24 mouse cellular contexts compared by ENCODE assay signal in genomic region chr5:21703708-21704107, GRCm38 (mm10). TPM values are rescaled to one million over a fixed set of nuclear protein-coding genes. Genes with fewer than 3 reads are reported as not detected.
DNase-seq lines count a peak whose midpoint lies in the region; ATAC-seq and TF ChIP-seq lines count a peak whose summit lies in the region.
"Had no signal": no experiment of that assay in that cellular context is flagged by ENCODE, and none has a peak within 500 bp of the region (broad histone marks: within the 10 kb centered on the region; RNA-seq: fewer than 3 reads in every experiment).

No protein-coding gene starts in this region.

- no peak for TF ChIP-seq CTCF in layer of hippocampus, adult 2 months (conservative IDR thresholded peaks at IDR 0.05)
- no peak for TF ChIP-seq CTCF in CH12.LX (conservative IDR thresholded peaks at IDR 0.05 in 1 of 2, IDR thresholded peaks at IDR 0.05 in 1 of 2; ENCODE audit: low read depth in 2 of 2, low read length in 2 of 2)

- H3K27ac ChIP-seq in layer of hippocampus, adult 2 months = peak overlapping the region; percentile 16; the same call in 1 of the 2 replicates
- no peak overlapping the region for H3K27ac ChIP-seq in CH12.LX (ENCODE audit: insufficient read depth, low read depth)
- peak overlapping the region; percentile 74 for H3K27ac ChIP-seq in macrophage
- H3K27ac ChIP-seq: embryonic facial prominence, embryonic 10.5 days; hindbrain, embryonic 12.5 days had no signal

- H3K4me3 ChIP-seq in layer of hippocampus, adult 2 months = no peak overlapping the region
- H3K4me3 ChIP-seq in CH12.LX (replicated peaks in 1 of 3; ENCODE audit: low read depth in 2 of 3, low read length in 2 of 3, poor library complexity in 1 of 3) (no peak overlapping the region), macrophage (ENCODE audit: inconsistent target) (no peak overlapping the region)
- H3K4me3 ChIP-seq: embryonic facial prominence, embryonic 10.5 days; heart, embryonic 13.5 days; hindbrain, embryonic 12.5 days had no signal

- TF ChIP-seq RAD21 in CH12.LX (IDR thresholded peaks at IDR 0.05; ENCODE audit: low read depth, low read length) = no peak

- H3K4me1 ChIP-seq in CH12.LX (ENCODE audit: control insufficient read depth in 1 of 2, insufficient read depth in 2 of 2) = peaks cover 3 to 10% of the 10 kb centered on the region in 2 experiments; a peak in 3 of 4 replicates
- H3K4me1 ChIP-seq: embryonic facial prominence, embryonic 10.5 days; hindbrain, embryonic 12.5 days had no signal

- TF ChIP-seq EP300 in CH12.LX (IDR thresholded peaks at IDR 0.05; ENCODE audit: low read length) = no peak

- H3K9me3 ChIP-seq in CH12.LX (replicated peaks; ENCODE audit: low read length) = no peaks in the 10 kb centered on the region
- H3K9me3 ChIP-seq: heart, embryonic 13.5 days; hindbrain, embryonic 12.5 days had no signal

- H3K9ac ChIP-seq in CH12.LX (ENCODE audit: insufficient read depth, low read depth) = no peak overlapping the region
- H3K9ac ChIP-seq: heart, embryonic 13.5 days; hindbrain, embryonic 12.5 days had no signal

- WGBS in macrophage (ENCODE audit: missing documents) = 100% methylated on average over 3 of the region's 3 CpGs

- H3K4me2 ChIP-seq in CH12.LX (ENCODE audit: insufficient read depth, low read depth, poor library complexity, severe bottlenecking) = no peak overlapping the region
- H3K4me2 ChIP-seq: heart, embryonic 13.5 days; hindbrain, embryonic 12.5 days had no signal

- no peak for DNase-seq in layer of hippocampus, adult 2 months (ENCODE audit: low spot score in 2 of 2)
- no peak for DNase-seq in layer of hippocampus, postnatal 10 days (ENCODE audit: low spot score in 2 of 2)
- DNase-seq in CH12.LX (ENCODE audit: extremely low read depth) (no peak), NIH3T3 (ENCODE audit: low read depth) (peak; percentile 48)
- DNase-seq in urinary bladder, postnatal 14 days (ENCODE audit: low spot score) = no peak
- DNase-seq: adrenal gland, adult 2 months; adrenal gland, postnatal 25 days; B cell, adult 2 months; cerebellum, adult 18-20 months; cerebellum, adult 9-11 months; cerebellum, postnatal 36 days; gastrocnemius, postnatal 36 days; heart, postnatal 4 days; kidney, adult 11 months had no signal

- in situ Hi-C loops in CH12.LX (cut with MboI; ENCODE audit: low pct_ligation_motif_present, low pct_unique_long_range_greater_than_20kb, low sequenced_read_pairs) = no loop called here

- no peaks in the 10 kb centered on the region for H3K27me3 ChIP-seq in CH12.LX (replicated peaks)
- H3K27me3 ChIP-seq: heart, embryonic 13.5 days; hindbrain, embryonic 12.5 days had no signal

- no peak for ATAC-seq in inflammation-experienced regulatory T-cells, adult 6 months
- ATAC-seq: CD4-positive, CD25-positive, alpha-beta regulatory T cell, adult 4 months; forebrain, embryonic 14.5 days; hindbrain, embryonic 16.5 days had no signal

- H3K79me2 ChIP-seq in CH12.LX (replicated peaks; ENCODE audit: control insufficient read depth, extremely low read depth, insufficient read depth, poor library complexity, severe bottlenecking) (no peaks in the 10 kb centered on the region), macrophage (ENCODE audit: inconsistent target) (no peaks in the 10 kb centered on the region)

- dilution Hi-C loops in CH12.LX (cut with MboI; ENCODE audit: extremely low pct_ligation_motif_present, extremely low pct_unique_long_range_greater_than_20kb, low sequenced_read_pairs) = no loop called here

- TF ChIP-seq POLR2A in CH12.LX (IDR thresholded peaks at IDR 0.05; ENCODE audit: low read depth, low read length) = no peak

- no peaks in the 10 kb centered on the region for H3K36me3 ChIP-seq in CH12.LX (replicated peaks in 1 of 2; ENCODE audit: control insufficient read depth in 1 of 2, insufficient read depth in 1 of 2, low read length in 1 of 2)
- H3K36me3 ChIP-seq in macrophage (ENCODE audit: inconsistent target) = no peaks in the 10 kb centered on the region
- H3K36me3 ChIP-seq: embryonic facial prominence, embryonic 10.5 days; heart, embryonic 13.5 days; hindbrain, embryonic 12.5 days had no signal

TF ChIP-seq in CH12.LX, 34 proteins besides CTCF, POLR2A, EP300 and RAD21:
- TF ChIP-seq ZNF384 (IDR thresholded peaks at IDR 0.05; ENCODE audit: low read depth, low read length) = peak; percentile 20; the same call in 1 of the 2 replicates
- no peak for TF ChIP-seq USF2 (conservative IDR thresholded peaks at IDR 0.05; ENCODE audit: low read depth, low read length)

RNA-seq across cellular contexts. Expression of gene Napepld, which starts 2.5 kb away (rescaled TPM):
- total RNA-seq in layer of hippocampus, adult 2 months (2021) = 10 to 100 TPM; 28.4 to 34.7 TPM
- total RNA-seq in layer of hippocampus, postnatal 10 days (2021) = 1 to 10 TPM; 6.6 to 7.1 TPM
- total RNA-seq in CH12.LX (2012; rRNA removed) (1.3 and 1.7 TPM in 2 replicates), CH12.LX (2014; rRNA removed) (1.5 and 1.6 TPM in 2 replicates)
- polyA plus RNA-seq in CH12.LX (2012; ENCODE audit: insufficient read length, low read depth) (1.8 TPM in 2 replicates), macrophage (2018) (3.4 to 6.0 TPM (median 4.8 TPM) in 3 replicates)
- 1 to 10 TPM in 18 of 26 experiments, under 1 TPM in 8; 0.20 to 6.6 (median 1.6) TPM for total RNA-seq in macrophage (2018; cell fraction: chromatin; rRNA removed)
- 1 to 10 TPM; 1.1 to 5.3 (median 4.0) TPM for total RNA-seq in macrophage (2018; cell fraction: cytosol; rRNA removed)
- 1 to 10 TPM in 24 of 26 experiments, under 1 TPM in 2; 0.45 to 7.6 (median 2.5) TPM for total RNA-seq in macrophage (2018; cell fraction: nucleus; rRNA removed)
- 1 to 10 TPM; 2.0 to 3.9 (median 2.6) TPM for polyA plus RNA-seq in inflammation-experienced regulatory T-cells, adult 6 months (2017; shearing (Covaris generic))

RNA-seq across cellular contexts. Expression of gene Pmpcb, which starts 33.2 kb away (rescaled TPM):
- 10 to 100 TPM; 72.9 to 73.9 TPM for total RNA-seq in layer of hippocampus, adult 2 months (2021)
- total RNA-seq in layer of hippocampus, postnatal 10 days (2021) = 10 to 100 TPM; 64.6 to 66.2 TPM
- total RNA-seq in CH12.LX (2012; rRNA removed) = 113 and 121 TPM in 2 replicates
- total RNA-seq in CH12.LX (2014; rRNA removed) = 166 and 184 TPM in 2 replicates
- polyA plus RNA-seq in CH12.LX (2012; ENCODE audit: insufficient read length, low read depth) = 123 and 165 TPM in 2 replicates
- 10 to 100 TPM; 24.0 to 95.9 (median 64.2) TPM for total RNA-seq in macrophage (2018; cell fraction: chromatin; rRNA removed)
- total RNA-seq in macrophage (2018; cell fraction: cytosol; rRNA removed) = 10 to 100 TPM; 35.5 to 49.2 (median 43.0) TPM
- total RNA-seq in macrophage (2018; cell fraction: nucleus; rRNA removed) = 10 to 100 TPM; 27.2 to 75.2 (median 48.5) TPM
- polyA plus RNA-seq in macrophage (2018) = 44.9 to 107 TPM (median 54.7 TPM) in 3 replicates
- 10 to 100 TPM; 79.0 to 84.3 (median 82.6) TPM for polyA plus RNA-seq in inflammation-experienced regulatory T-cells, adult 6 months (2017; shearing (Covaris generic))

RNA-seq across cellular contexts. Expression of gene Armc10, which starts 58.1 kb away (rescaled TPM):
- total RNA-seq in layer of hippocampus, adult 2 months (2021) = 10 to 100 TPM; 20.6 to 23.3 TPM
- 10 to 100 TPM; 25.9 to 32.5 TPM for total RNA-seq in layer of hippocampus, postnatal 10 days (2021)
- total RNA-seq in CH12.LX (2012; rRNA removed) (36.5 and 39.1 TPM in 2 replicates), CH12.LX (2014; rRNA removed) (71.9 and 74.7 TPM in 2 replicates)
- polyA plus RNA-seq in CH12.LX (2012; ENCODE audit: insufficient read length, low read depth) (46.0 and 47.3 TPM in 2 replicates), macrophage (2018) (25.3 to 27.4 TPM (median 26.0 TPM) in 3 replicates)
- 10 to 100 TPM in 23 of 26 experiments, 1 to 10 TPM in 3; 9.0 to 40.8 (median 25.6) TPM for total RNA-seq in macrophage (2018; cell fraction: chromatin; rRNA removed)
- 10 to 100 TPM; 15.9 to 33.3 (median 25.0) TPM for total RNA-seq in macrophage (2018; cell fraction: cytosol; rRNA removed)
- 10 to 100 TPM; 11.5 to 44.0 (median 27.1) TPM for total RNA-seq in macrophage (2018; cell fraction: nucleus; rRNA removed)
- polyA plus RNA-seq in inflammation-experienced regulatory T-cells, adult 6 months (2017; shearing (Covaris generic)) = 10 to 100 TPM; 31.2 to 38.3 (median 33.2) TPM

RNA-seq across cellular contexts. Expression of gene Fbxl13, which starts 58.3 kb away (rescaled TPM):
- under 1 TPM; 0.29 to 0.41 TPM for total RNA-seq in layer of hippocampus, adult 2 months (2021)
- total RNA-seq in layer of hippocampus, postnatal 10 days (2021) = under 1 TPM; 0.36 to 0.78 TPM
- total RNA-seq in CH12.LX (2012; rRNA removed) = 0.29 and 0.30 TPM in 2 replicates
- total RNA-seq in CH12.LX (2014; rRNA removed) = 0.19 TPM in 1 of 2 replicates, not detected in the other
- 0.14 TPM in 1 of 2 replicates, not detected in the other for polyA plus RNA-seq in CH12.LX (2012; ENCODE audit: insufficient read length, low read depth)
- total RNA-seq in macrophage (2018; cell fraction: chromatin; rRNA removed) = not detected
- total RNA-seq in macrophage (2018; cell fraction: cytosol; rRNA removed) = not detected
- total RNA-seq in macrophage (2018; cell fraction: nucleus; rRNA removed) = not detected
- polyA plus RNA-seq in macrophage (2018) = not detected in 3 replicates
- under 1 TPM in 1 of 3 experiments, not detected in 2; 0.31 TPM for polyA plus RNA-seq in inflammation-experienced regulatory T-cells, adult 6 months (2017; shearing (Covaris generic))
- total RNA-seq: adrenal gland, postnatal 25 days; gastrocnemius, adult 8-10 months; heart, adult 18-20 months had no signal
- polyA plus RNA-seq: CD4-positive, CD25-positive, alpha-beta regulatory T cell, adult 4 months had no signal
